Mouse (Mus musculus) small intestine, adult 2 months (tissue): ENCODE data around the gene Tmem88b. TPM values are rescaled to one million over a fixed set of nuclear protein-coding genes. Genes with fewer than 3 reads are reported as not detected.
"Not testable (repeated sequence)": the region's sequence is repeated elsewhere in the genome, so short reads cannot be mapped to it uniquely, and the experiment has no call there.

Experiments used
- H3K27ac ChIP-seq: fragments of 200-500 bp; 2 replicates; pipeline ENCODE4 v1.5.1; 2012; ENCODE audit warnings: low read depth, low read length, control low read depth, inconsistent platforms; ENCODE audit not compliant: insufficient read depth
- H3K27me3 ChIP-seq: fragments of 200-500 bp; 2 replicates; pipeline ENCODE4 v1.6.1; 2012; ENCODE audit warnings: mild to moderate bottlenecking, moderate library complexity, low read length, inconsistent platforms; ENCODE audit not compliant: control insufficient read depth, insufficient read depth
- H3K36me3 ChIP-seq: fragments of 200-500 bp; 2 replicates; pipeline ENCODE4 v1.6.1; 2012; ENCODE audit warnings: mild to moderate bottlenecking, low read length, control low read depth, inconsistent platforms; ENCODE audit not compliant: control insufficient read depth, insufficient read depth
- H3K4me1 ChIP-seq: fragments of 200-500 bp; 2 replicates; pipeline ENCODE4 v1.6.1; 2012; ENCODE audit warnings: low read length, inconsistent platforms, mixed read lengths; ENCODE audit not compliant: control insufficient read depth, insufficient read depth, insufficient read length
- H3K4me3 ChIP-seq: fragments of 200-500 bp; 2 replicates; pipeline ENCODE4 v1.5.1; 2012; ENCODE audit warnings: low read depth, mild to moderate bottlenecking, control low read depth, inconsistent platforms, low read length, moderate library complexity
- CTCF ChIP-seq: fragments of 200-500 bp; IDR thresholded peaks from 2 replicates; pipeline ENCODE4 v1.5.1; 2012; ENCODE audit warnings: low read depth, mild to moderate bottlenecking, control low read depth, inconsistent platforms, low read length, moderate library complexity, mixed read lengths; ENCODE audit not compliant: insufficient replicate concordance, insufficient read length; ENCODE audit errors: extremely low read depth
- POLR2A ChIP-seq: fragments of 200-500 bp; IDR thresholded peaks from 2 replicates; pipeline ENCODE4 v1.6.1; 2012; ENCODE audit warnings: low read depth, mild to moderate bottlenecking, control low read depth, inconsistent platforms, low read length, moderate library complexity
- WGBS: fragments of 180-500 bp; shearing (Covaris S2); methylation state at CpG from one replicate; pipeline ENCODE4 v1.1.7; 2018; 5-methylcytosine and 5-hydroxymethylcytosine counted together
- polyA plus RNA-seq: library from polyadenylated mRNA; depleted of rRNA; stranded (reverse); fragments of >200 nt; gene quantifications from 2 replicates; pipeline ENCODE4 v1.2.3, GENCODE M21; 2012

Tmem88b gene
- polyA plus RNA-seq, 1 experiment = 2.6 TPM

GRCm38 (mm10) chr4:155790021-155790489, 4.4 kb upstream of the Tmem88b start, which contains the start of gene Ankrd65:
TSS of gene Ankrd65 (plus strand) at chr4:155790439.
- no peak for TF ChIP-seq POLR2A
- no peak for TF ChIP-seq CTCF
- WGBS = 90% methylated on average over 3 of the region's 3 CpGs
- no peaks in the 10 kb centered on the region for H3K4me1 ChIP-seq
- H3K4me3 ChIP-seq = no peak within 1 kb of the TSS
- H3K27me3 ChIP-seq = no peaks in the 10 kb centered on the region
- H3K36me3 ChIP-seq = no peaks in the 10 kb centered on the region
- H3K27ac ChIP-seq = no peak within 1 kb of the TSS

- 76% methylated on average over 4 of the region's 4 CpGs for WGBS
- H3K4me3 ChIP-seq, H3K27me3 ChIP-seq, H3K36me3 ChIP-seq, H3K27ac ChIP-seq, H3K4me1 ChIP-seq: not testable (repeated sequence)
Observed at GRCm38 (mm10) chr4:155788833-155789232, 3.2 kb upstream of the Tmem88b start.

GRCm38 (mm10) chr4:155788300-155788699, 2.6 kb upstream of the Tmem88b start:
- H3K27ac ChIP-seq = no peak overlapping the region
- H3K4me1 ChIP-seq = peaks cover 5% of the 10 kb centered on the region; the same call in 1 of the 2 replicates
- 29% methylated on average over 3 of the region's 3 CpGs for WGBS
- TF ChIP-seq POLR2A (no peak), CTCF (no peak)
- no peaks in the 10 kb centered on the region for H3K27me3 ChIP-seq
- no peaks in the 10 kb centered on the region for H3K36me3 ChIP-seq
- H3K4me3 ChIP-seq = no peak overlapping the region

- H3K4me3 ChIP-seq = no peak overlapping the region
- peaks cover 5% of the 10 kb centered on the region; the same call in 1 of the 2 replicates for H3K4me1 ChIP-seq
- TF ChIP-seq CTCF = no peak
- no peak for TF ChIP-seq POLR2A
- H3K27me3 ChIP-seq = no peaks in the 10 kb centered on the region
- H3K36me3 ChIP-seq = no peaks in the 10 kb centered on the region
- WGBS = 81% methylated on average over 10 of the region's 10 CpGs
- no peak overlapping the region for H3K27ac ChIP-seq
Observed at GRCm38 (mm10) chr4:155785246-155785645, 428 bp downstream of the Tmem88b start.

GRCm38 (mm10) chr4:155784081-155784701, 1.5 kb downstream of the Tmem88b start:
- Histone ChIP-seq H3K4me3 (peak overlapping the region; percentile 93), H3K4me1 (peaks cover 5% of the 10 kb centered on the region; the same call in 1 of the 2 replicates), H3K27ac (peak overlapping the region; percentile 90), H3K36me3 (no peaks in the 10 kb centered on the region), H3K27me3 (no peaks in the 10 kb centered on the region)
- 0% methylated on average over 52 of the region's 52 CpGs for WGBS
- TF ChIP-seq POLR2A = peak; percentile 84
- peak; percentile 80 for TF ChIP-seq CTCF

- H3K27me3 ChIP-seq = no peaks in the 10 kb centered on the region
- H3K36me3 ChIP-seq = no peaks in the 10 kb centered on the region
- WGBS = 21% methylated on average over 16 of the region's 16 CpGs
- H3K4me3 ChIP-seq = peak overlapping the region; percentile 93
- no peak for TF ChIP-seq CTCF
- no peak for TF ChIP-seq POLR2A
- peaks cover 7% of the 10 kb centered on the region; the same call in 1 of the 2 replicates for H3K4me1 ChIP-seq
- peak overlapping the region; percentile 90 for H3K27ac ChIP-seq
Observed at GRCm38 (mm10) chr4:155783486-155784080, 2.1 kb downstream of the Tmem88b start.

- Histone ChIP-seq H3K4me1 (peaks cover 21% of the 10 kb centered on the region), H3K4me3 (no peak overlapping the region), H3K36me3 (no peaks in the 10 kb centered on the region), H3K27me3 (no peaks in the 10 kb centered on the region), H3K27ac (peak overlapping the region; percentile 17; the same call in 1 of the 2 replicates)
- WGBS = 78% methylated on average over 6 of the region's 6 CpGs
- TF ChIP-seq CTCF (no peak), POLR2A (no peak)
Observed at GRCm38 (mm10) chr4:155780895-155781294, 4.8 kb downstream of the Tmem88b start.
